Mouse (Mus musculus): ENCODE data around the gene Rapgef1.

Rapgef1 gene

DNA sequence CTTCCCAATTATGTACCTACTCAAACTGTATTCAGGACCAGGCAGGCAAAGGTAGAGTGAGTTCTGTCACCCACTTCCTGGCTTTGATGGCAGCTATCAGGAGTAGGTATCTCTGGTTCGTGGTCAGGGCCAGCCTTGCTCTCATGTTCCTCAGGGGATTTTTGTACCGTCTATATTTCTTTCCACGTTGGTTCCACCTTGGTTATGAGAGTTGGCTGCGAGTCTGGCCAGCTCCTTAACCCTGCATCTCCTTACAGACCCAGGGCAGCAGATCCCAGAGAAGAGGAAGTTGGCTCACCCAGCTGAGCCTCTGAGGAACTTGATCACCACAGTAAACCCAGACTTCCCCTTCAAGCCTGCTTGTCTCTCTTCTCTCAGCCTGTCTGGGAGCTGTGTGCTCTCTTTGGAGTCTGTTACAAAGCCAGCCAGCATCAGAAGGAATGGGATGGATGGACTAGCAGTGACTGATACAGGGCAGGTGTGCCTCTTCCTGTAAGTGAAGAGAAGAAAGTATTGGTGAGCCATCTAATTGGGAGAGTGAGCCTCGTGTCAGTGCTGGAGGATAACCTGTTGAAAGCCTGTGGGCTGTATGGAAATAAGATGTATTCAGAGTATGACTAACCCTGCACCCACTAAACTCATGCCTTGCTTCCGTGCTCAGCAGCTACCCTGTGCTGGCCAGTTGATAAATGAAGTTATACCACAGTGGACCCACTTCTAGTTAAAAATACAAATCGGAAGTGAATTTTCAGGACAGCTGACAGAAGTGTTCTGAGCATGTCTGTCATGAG lies 53.4 kb downstream of the Rapgef1 start:
- DNase-seq (ENCODE audit: inconsistent ontology term), result no peak

DNA sequence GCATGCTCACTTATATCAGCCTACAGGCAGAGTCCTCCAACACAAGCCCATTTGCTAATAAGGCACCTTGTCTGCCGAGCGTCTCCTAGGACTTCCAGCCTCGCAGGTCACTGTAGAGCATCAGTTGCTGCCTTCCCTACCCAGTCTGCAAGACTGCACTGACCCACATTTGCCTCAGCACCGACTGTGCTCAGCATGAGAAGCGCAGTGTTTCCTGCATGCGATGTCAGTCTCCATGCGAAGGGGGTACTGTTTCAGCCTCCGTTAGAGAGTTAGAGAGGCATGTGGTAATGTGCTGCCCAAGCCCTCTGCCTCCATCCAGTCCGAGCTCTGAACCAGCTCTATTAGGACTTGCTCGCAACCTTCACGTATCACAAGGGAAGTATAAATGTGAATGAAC lies 54.6 kb downstream of the Rapgef1 start:
- DNase-seq (ENCODE audit: inconsistent ontology term), result no peak

GRCm38 (mm10) chr2:29674545-29674944 lies 55.0 kb downstream of the Rapgef1 start:
- DNase-seq (ENCODE audit: inconsistent ontology term), result no peak

DNA sequence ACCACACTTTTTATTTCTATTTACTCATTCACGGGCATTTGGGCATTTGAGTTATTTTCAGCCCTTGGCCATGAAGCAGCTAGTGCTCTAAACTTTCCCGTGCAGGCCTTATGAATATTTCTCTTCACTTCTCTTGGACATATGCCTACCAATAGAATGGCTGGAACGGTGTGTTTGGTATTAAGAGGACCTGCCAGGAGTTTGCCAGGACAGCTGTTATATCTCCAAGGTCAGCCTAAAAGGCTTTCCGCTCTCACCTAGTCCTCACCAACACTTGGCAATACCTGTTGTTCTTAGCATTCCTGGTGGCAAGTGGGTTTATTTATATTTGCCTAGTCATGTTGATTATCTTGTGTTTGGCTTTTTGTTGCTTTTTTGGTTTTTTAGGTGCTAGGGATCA lies 56.3 kb downstream of the Rapgef1 start:
- DNase-seq (ENCODE audit: inconsistent ontology term), result no peak

DNA sequence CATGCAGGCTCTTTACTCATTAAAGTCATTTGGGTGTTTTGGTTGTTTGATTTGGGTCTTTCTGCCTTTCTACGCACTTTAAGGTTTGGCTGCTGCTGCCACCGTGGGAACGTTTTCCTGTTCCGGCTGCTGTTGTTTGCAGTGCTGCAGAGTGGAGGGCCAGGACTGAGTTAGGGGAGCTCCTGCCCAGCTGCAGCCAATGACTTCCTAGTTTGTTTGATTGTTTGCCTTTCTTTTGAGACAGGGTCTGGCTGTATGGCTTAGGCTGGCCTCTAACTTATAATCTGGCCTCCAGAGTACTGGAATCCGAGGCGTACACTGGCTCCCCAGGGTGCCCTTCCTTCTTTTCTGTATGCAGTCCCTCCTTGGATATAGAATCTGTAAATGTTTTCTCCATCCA lies 57.0 kb downstream of the Rapgef1 start:
- DNase-seq (ENCODE audit: inconsistent ontology term), result no peak

DNA sequence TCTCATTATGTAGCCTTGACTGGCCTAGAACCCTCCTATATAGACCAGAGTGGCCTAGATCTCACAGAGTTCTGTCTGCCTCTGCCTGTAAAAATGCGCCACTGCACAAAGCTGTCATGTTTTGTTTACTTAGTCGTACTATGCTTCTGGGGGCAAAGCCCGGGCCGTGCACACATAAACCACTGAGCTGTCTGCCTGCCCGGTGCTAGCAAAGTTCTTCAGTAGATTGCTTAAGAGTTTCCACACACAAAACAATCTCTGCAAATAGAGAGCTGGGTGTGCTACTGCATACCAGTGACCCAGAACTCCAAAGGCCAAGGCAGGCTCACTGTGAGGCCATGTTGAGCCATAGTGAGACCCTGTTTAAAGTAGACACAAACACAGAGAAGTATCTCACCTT lies 58.3 kb downstream of the Rapgef1 start:
- DNase-seq (ENCODE audit: inconsistent ontology term), result no peak

- DNase-seq (ENCODE audit: inconsistent ontology term), result no peak
Measured at GRCm38 (mm10) chr2:29678524-29678923, 59.0 kb downstream of the Rapgef1 start.

DNA sequence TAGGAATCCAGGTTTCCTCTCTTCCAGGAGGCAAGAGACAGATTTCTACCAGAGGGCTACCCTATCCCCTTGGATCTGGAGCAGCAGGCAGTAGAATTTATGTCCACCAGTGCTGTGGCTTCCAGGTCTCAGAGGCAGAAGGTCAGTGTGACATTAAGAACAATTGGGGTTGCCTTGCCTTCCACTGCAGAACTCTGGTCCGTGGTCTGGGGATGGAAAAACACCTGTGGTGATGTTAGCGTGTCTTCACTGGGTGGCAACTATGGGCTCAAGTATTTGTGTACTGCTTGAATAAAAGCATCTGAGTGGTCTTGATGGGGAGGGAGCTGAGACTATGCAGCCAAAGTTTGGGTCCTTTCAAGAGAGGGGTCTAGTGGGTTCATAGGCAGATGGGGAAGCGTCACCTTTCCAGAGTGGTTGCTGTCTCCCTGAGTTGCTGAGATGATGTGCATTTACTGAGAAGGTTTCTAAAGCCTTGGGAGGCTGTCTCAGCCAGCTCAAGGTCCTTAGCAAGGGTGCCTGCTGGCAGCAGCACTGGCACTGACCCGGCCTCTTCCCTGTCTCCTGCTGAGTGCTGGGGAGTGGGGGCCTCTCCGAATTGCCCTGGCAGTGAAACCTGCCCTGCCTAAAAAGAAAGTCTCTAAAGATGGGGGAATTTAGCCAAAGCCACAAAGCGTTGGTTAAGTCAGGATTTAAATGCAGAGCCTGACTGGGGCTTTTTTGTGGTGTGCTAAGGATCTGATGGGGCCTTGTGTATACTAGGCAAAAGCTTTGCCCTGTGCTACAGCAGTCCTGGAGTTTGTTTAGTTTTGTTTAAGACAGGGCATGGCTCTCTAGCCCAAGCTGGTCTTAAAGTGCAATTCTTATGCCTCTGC lies 60.4 kb downstream of the Rapgef1 start:
- no peak for DNase-seq (ENCODE audit: inconsistent ontology term)

GRCm38 (mm10) chr2:29683261-29683999 lies 63.9 kb downstream of the Rapgef1 start:
- DNase-seq (ENCODE audit: inconsistent ontology term), result no peak

DNA sequence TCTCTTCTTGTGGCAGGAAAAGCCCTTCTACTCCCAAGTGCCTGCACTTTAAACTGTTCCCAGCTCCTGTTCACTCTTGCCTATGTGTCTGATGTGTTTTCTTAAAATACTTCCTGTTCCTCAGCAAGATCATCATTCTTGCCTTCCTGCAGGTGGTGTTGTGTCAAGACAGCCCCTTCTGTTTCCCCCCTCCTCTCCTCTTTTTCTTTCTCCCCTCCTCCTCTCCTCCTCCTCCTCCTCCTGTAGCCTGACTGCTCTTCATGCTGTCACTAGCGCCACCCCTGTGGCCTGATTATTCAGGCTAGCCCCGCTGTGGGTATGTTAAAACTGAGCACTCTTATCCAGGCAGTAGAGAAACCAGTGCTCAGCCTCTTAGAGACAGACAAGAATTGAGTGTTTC lies 65.0 kb downstream of the Rapgef1 start:
- no peak for DNase-seq (ENCODE audit: inconsistent ontology term)

DNA sequence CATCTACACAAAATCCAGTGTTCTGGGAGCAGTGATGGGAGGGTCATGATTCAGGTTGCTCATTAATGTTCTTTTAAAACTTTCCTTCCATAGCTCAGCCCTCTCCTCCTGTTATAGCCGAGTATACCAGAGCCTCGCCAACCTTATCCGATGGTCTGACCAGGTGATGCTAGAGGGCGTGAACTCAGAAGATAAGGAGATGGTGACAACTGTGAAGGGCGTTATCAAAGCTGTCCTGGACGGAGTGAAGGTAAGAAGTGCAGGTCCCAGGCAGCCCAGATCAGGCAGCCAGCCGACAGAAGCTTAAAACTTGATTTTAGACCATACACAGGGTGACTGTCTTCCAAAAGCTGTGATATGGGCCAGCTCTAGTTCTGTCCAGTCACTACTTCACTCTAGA lies 69.5 kb downstream of the Rapgef1 start:
- DNase-seq (ENCODE audit: inconsistent ontology term), result no peak

GRCm38 (mm10) chr2:29689495-29689894 lies 70.0 kb downstream of the Rapgef1 start:
- DNase-seq (ENCODE audit: inconsistent ontology term), result no peak

GRCm38 (mm10) chr2:29691068-29691467 lies 71.5 kb downstream of the Rapgef1 start:
- DNase-seq (ENCODE audit: inconsistent ontology term), result no peak

GRCm38 (mm10) chr2:29691507-29691906 lies 72.0 kb downstream of the Rapgef1 start:
- DNase-seq (ENCODE audit: inconsistent ontology term), result peak; percentile 80

DNA sequence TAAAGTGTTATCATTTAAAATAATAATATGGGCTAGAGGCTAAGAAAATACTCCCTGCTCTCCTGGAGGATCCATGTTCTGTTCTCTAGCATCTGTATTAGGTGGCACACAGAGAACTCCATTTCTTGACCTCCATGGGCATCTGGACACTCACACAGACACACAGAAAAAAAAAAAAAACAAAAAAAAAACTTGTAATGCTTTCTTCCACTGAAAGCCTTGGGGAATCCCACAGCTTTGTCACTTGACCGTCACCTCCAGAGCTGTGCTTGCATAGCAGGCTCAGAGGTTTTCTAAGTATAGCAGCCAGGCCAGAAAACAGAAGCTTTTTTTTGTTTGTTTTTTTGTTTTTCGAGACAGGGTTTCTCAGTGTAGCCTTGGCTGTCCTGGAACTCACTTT lies 72.7 kb downstream of the Rapgef1 start:
- DNase-seq (ENCODE audit: inconsistent ontology term), result no peak

- peak; percentile 45 for DNase-seq (ENCODE audit: inconsistent ontology term)
Measured at GRCm38 (mm10) chr2:29696207-29696800, 76.8 kb downstream of the Rapgef1 start.

GRCm38 (mm10) chr2:29698421-29699290 lies 79.1 kb downstream of the Rapgef1 start:
- no peak for DNase-seq (ENCODE audit: inconsistent ontology term)

GRCm38 (mm10) chr2:29700898-29701297 lies 81.4 kb downstream of the Rapgef1 start:
- DNase-seq (ENCODE audit: inconsistent ontology term), result no peak

DNA sequence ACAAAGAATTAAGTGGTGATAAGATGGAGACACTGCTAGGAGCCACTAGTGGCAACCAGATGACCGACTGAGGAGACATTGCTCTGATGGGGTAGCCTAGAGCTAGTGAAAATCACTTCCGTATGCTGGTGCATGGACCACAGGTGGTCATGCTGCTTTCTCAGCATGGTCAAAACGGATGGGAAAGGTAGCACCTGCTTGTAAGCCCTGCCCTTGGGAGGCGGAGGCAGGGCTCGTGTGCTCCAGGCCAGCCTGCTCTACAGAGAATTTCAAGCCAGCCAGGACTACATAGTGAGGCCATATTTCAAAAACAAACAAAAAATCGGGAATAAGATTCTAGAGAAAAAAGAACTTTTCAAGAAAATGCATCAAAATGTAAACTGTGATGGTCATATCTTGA lies 81.9 kb downstream of the Rapgef1 start:
- no peak for DNase-seq (ENCODE audit: inconsistent ontology term)

DNA sequence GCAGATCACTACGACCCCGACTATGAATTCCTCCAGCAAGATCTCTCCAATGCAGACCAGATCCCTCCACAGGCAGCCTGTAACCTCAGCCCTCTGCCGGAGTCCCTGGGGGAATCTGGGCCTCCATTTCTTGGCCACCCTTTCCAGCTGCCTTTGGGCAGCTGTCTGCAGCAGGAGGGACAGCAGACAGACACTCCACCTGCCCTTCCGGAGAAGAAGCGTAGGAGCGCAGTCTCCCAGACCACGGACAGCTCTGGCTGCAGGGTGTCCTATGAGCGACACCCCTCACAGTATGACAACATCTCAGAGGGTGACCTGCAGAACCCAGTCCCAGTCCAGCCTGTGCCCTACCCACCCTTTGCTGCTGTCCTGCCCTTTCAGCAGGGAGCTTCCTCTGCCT lies 82.7 kb downstream of the Rapgef1 start:
- DNase-seq (ENCODE audit: inconsistent ontology term), result no peak
